In genomic region chr1:89621952-89622351, GRCm38 (mm10) we compare ENCODE assay signal across 9 mouse cellular contexts.
DNase-seq lines count a peak whose midpoint lies in the region; ATAC-seq lines count a peak whose summit lies in the region.
"Had no signal": no experiment of that assay in that cellular context is flagged by ENCODE, and none has a peak within 500 bp of the region (broad histone marks: within the 10 kb centered on the region; RNA-seq: fewer than 3 reads in every experiment).

No protein-coding gene starts in this region.

- no peak overlapping the region for H3K4me2 ChIP-seq in kidney, embryonic 16.5 days (replicated peaks; ENCODE audit: low read depth, low read length)
- no peak overlapping the region for H3K4me2 ChIP-seq in forebrain, embryonic 15.5 days (replicated peaks)
- H3K4me2 ChIP-seq: liver, embryonic 11.5 days had no signal

- 83% methylated on average over 8 of the region's 8 CpGs for WGBS in kidney, embryonic 16.5 days
- 66% methylated on average over 8 of the region's 8 CpGs for WGBS in forebrain, embryonic 15.5 days

- intact Hi-C loops in gastrocnemius, postnatal 36 days (cut with DNase I) = no loop called here

- no peak overlapping the region for H3K27ac ChIP-seq in kidney, embryonic 16.5 days (ENCODE audit: low read length)
- no peak overlapping the region; the same call in 1 of the 2 replicates for H3K27ac ChIP-seq in forebrain, embryonic 15.5 days (replicated peaks)

- 0 out of 2 replicates have a peak, but pooled peaks cover 9% of the 10 kb centered on the region for H3K36me3 ChIP-seq in kidney, embryonic 16.5 days (ENCODE audit: insufficient read depth, low read length)
- H3K36me3 ChIP-seq in forebrain, embryonic 15.5 days = no peaks in the 10 kb centered on the region

- H3K4me3 ChIP-seq in kidney, embryonic 16.5 days (ENCODE audit: low read length) = no peak overlapping the region
- H3K4me3 ChIP-seq in forebrain, embryonic 15.5 days = no peak overlapping the region

- no peaks in the 10 kb centered on the region for H3K9me3 ChIP-seq in kidney, embryonic 16.5 days (ENCODE audit: low read length)
- H3K9me3 ChIP-seq in forebrain, embryonic 15.5 days = no peaks in the 10 kb centered on the region

- H3K27me3 ChIP-seq in kidney, embryonic 16.5 days (ENCODE audit: insufficient read depth, low read length) = no peaks in the 10 kb centered on the region
- H3K27me3 ChIP-seq in forebrain, embryonic 15.5 days = no peaks in the 10 kb centered on the region

- DNase-seq in kidney, adult 11 months = peak; percentile 82
- peak; percentile 88 to 89 for DNase-seq in adrenal gland, postnatal 36 days
- peak; percentile 78 to 85 for DNase-seq in gastrocnemius, postnatal 36 days
- DNase-seq in kidney, postnatal 25 days = peak; percentile 85 to 92
- no peak for DNase-seq in natural killer cell, adult 2 months (ENCODE audit: low spot score in 2 of 2)
- no peak for DNase-seq in frontal cortex, postnatal 10 days (ENCODE audit: low spot score in 2 of 2)

- ATAC-seq in kidney, embryonic 16.5 days (ENCODE audit: low FRiP score, low TSS enrichment) = no peak
- ATAC-seq in forebrain, embryonic 15.5 days (replicated peaks) = no peak

- no peak overlapping the region for H3K9ac ChIP-seq in kidney, embryonic 16.5 days (replicated peaks; ENCODE audit: low read length)
- no peak overlapping the region for H3K9ac ChIP-seq in forebrain, embryonic 15.5 days (replicated peaks)

- H3K4me1 ChIP-seq in kidney, embryonic 16.5 days (ENCODE audit: insufficient read depth, low read length) = 0 out of 2 replicates have a peak, but pooled peaks cover 6% of the 10 kb centered on the region
- peaks cover 19% of the 10 kb centered on the region; the same call in 1 of the 2 replicates for H3K4me1 ChIP-seq in forebrain, embryonic 15.5 days

Comparison
In these comparisons a context has a peak if more than half of its experiments do, and no peak if none do; other contexts are left out.
1. DNase-seq: peak in kidney, adult 11 months (single experiment), adrenal gland, postnatal 36 days (2 of 2), gastrocnemius, postnatal 36 days (2 of 2) and kidney, postnatal 25 days (2 of 2); none in natural killer cell, adult 2 months (0 of 2) and frontal cortex, postnatal 10 days (0 of 2).